Mouse (Mus musculus): Measurements from ENCODE around the gene Dpf1. TPM values are rescaled to one million over a fixed set of nuclear protein-coding genes. Genes with fewer than 3 reads are reported as not detected.

The Dpf1 gene
- total RNA-seq (2021): 100 to 1,000 TPM; 129 to 138 TPM
- long read RNA-seq, transcript Dpf1-211 (1 exons, 3,181 nt): minor isoform, 5 of 67 reads
- long read RNA-seq, transcript Dpf1-201 (12 exons, 2,309 nt): major isoform, 15 of 67 reads
- long read RNA-seq, transcript Dpf1-202 (12 exons, 1,574 nt): minor isoform, 5 of 67 reads
- long read RNA-seq, partial matches to known transcripts: 9 of 67 reads
- long read RNA-seq, other reads (novel, unspliced or antisense): 29 of 67 reads

DNA sequence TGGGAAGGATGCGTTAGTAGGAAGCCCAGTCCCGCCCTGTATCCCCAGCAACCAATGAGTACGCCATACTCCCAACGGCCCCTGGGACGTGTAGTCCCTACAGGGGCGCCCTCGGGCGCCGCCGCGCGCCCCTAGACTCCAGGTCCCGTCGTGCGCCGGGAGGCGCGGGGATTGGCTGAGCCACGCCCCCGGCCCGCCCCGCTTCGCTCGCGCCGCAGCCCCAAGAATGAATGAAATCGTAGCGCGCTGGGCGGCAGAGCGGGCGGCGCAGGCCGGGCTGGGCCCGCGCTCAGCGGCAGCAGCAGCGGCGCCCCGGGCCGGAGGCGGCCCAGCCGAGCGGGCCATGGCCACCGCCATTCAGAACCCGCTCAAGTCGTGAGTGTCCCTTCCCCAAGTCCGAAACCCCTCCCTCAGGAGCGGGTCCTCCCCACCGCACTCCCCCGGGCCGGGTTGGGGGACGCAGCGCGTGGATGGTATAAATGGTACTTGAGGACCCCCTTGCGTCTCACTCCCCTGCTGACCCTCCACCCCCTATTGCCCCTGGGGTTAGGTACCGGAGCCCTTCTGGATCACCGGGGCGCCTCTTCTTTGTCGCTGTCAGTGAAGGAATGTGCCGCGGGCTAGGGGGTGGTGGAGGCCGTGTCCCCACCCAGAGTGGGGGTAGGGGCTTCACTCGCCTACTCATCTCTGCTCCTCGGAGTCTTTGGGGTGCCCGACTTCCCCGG is at the start of gene Dpf1:
TSS of gene Dpf1 (plus strand) at position 214 of the 725 bp plus-strand sequence.
- DNase-seq (ENCODE audit: low spot score in 2 of 2): peak; percentile 86 to 92

DNA sequence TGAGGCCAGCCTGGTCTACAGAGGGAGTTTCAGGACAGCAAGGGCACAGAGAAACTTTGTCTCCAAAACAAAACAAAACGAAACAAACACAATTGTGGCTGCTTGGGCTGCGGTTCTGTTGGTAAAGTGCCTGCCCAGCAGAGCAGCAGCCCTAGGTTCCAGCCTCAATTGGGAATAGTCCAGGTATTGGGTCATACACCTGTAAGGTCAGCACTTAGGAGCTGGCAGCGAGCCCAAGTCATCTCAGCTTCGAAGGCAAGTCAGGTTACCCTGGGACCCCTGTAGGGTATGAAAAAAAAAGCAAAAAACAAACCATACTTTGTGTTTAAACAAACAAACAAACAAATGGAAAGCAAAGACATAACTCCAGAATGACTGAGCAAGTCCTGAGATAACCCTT is 47.9 kb upstream of the Dpf1 start:
- no peak for DNase-seq (ENCODE audit: low spot score in 2 of 2)

DNA sequence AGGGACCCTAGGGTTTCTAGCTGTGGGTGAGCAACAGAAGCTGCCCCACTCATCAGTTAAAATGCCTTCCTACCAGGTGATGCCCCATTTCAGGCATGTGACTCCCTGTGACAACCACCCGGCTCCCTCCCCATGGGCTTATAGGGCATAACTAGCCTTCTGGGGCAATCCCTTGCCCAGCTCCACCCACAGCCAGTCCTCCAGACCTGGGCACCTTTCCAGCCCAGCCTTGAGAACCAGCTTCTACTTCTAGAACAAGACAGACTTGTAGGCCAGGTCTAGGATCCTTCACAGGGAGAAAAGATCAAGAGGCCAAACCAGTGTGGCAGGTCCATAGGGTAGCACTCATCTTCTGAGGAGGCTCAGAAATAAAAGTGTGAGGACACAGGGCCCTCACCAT is 46.4 kb upstream of the Dpf1 start:
- no peak for DNase-seq (ENCODE audit: low spot score in 2 of 2)

DNA sequence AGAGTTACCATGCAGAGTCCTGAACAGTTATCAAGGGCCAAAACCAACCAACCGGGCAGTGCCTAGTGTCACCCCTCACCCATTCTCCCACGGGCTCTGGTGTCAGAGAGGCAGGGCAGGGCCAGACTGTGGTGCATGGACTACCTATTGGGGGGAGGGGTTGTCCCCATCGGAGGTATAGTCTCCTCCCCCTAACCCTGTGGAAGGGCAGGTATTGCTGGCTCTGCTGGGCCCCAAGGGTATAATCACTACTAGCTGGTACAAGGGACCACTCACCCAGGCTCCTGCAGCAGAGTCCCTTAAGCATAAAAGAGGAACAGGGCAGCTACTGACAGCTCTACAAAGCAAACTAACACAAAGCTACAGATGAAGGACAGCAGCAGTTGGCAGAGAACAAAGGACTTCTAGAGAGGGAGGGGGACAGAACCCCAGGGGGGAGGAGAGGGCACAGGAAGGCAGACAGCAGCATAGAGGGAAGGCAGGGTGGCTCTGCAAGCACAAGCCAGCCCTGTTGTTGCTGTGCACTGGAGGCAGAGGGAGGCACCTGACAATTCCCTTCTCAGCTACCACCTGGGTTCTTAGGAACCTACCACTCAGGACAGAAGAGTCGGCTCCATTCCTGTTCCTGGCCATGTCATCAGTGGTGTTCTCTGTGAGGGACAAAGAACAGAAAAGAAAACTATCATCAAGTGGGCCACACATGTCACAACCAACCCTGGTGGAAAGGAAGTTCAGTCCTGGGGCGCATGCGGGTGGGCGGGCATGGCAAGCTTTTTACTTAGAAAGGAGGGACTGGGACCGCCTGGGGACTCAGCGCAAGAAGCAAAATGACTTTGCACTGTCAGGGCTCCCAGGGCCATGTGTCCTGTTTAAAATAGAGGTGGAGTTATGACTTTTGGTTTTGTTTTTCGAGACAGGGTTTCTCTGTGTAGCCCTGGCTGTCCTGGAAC is 43.7 kb upstream of the Dpf1 start:
- DNase-seq (ENCODE audit: low spot score in 2 of 2): no peak

DNA sequence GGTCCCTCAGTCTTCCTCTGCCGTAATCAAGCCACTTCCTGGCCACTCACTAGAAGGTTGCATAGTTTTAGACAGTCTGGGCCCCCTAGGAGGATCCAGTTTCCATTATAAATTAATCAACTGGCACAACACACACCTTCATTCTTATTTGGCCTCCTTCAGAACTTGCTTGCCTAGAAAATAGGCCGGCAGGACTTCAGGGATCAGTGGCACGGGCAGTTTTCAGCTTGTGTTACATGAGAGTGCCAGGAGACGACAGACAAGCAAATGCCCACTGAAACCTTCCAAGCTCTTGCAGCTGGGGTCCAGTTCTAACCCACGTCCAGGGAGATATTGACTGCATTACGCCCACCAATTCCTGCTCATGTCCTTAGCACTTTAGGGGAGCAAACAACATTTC is 41.6 kb upstream of the Dpf1 start:
- no peak for DNase-seq (ENCODE audit: low spot score in 2 of 2)

DNA sequence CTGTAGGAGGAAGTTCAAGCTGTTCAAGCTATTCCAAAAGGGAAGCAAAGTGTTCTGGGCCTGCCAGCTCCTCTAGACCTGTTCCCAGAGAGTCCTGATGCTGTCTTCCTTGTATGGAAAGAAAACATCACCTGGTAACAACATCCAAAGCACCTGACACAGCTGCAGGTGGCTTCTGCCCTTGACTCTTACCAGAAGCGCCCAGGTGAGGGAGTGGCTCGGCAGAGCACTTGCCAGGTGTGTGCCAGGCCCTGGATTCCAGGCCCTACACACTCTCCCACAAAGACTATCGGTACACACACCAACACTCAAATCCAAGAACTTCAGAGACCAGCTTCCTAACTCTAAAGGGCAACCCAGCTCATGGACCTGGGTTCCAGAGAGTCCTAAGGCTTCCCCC is 39.9 kb upstream of the Dpf1 start:
- DNase-seq (ENCODE audit: low spot score in 2 of 2): no peak

DNA sequence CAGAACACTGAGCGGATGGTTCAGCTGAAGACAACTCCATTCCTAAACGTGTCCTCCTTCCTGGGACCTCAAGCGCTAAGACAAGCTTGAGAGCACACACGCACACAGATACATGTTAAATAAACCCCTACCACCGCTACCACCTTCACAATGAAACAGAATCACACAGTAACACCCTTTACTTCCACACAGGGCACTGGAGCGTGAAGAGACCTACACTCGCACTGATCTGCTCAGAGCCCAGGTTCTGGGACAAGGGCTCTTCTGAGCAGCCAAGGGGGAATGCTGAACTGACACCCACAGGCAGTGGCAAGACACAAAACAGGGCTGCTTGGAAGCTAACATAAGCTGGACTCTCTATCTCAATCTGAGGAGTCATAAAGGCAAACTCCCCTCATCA is 38.1 kb upstream of the Dpf1 start:
- no peak for DNase-seq (ENCODE audit: low spot score in 2 of 2)

DNA sequence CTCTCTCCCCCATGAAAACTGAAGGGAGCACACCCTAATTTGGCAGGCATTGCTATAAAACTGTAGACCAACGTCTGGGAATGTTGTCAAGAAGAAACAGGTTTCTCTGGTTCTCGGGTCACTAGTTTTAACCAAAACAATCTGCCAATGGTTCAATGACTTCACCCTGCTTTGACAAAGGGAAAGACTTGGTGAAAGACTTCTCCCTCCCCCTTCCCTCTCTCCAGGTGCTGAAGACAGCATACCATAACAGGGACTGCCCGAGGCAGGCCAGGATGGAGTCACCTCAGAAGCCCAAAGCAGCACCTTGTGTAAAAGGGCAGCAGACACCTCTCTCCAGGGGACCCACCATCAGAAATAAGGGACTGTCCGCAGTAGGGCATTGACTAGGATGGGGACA is 36.8 kb upstream of the Dpf1 start:
- DNase-seq (ENCODE audit: low spot score in 2 of 2): no peak

DNA sequence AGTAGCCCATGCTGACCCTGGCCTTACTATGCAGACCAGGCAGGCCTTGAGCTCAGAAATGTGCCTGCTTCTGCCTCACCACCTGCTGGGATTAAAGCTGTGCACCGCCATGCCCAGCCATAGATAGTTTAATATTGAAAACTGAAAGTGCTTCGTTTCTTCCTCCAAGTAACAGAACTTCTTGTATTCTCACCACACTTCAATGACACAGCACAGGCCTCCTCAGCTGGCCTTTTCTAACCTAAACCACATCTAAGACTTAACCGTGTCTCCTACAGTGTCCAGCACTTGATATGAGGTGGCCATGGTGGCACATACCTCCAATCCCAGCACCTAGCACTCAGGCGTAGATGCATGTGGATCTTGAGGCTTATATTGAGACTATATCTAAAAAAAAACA is 33.3 kb upstream of the Dpf1 start:
- DNase-seq (ENCODE audit: low spot score in 2 of 2): no peak

DNA sequence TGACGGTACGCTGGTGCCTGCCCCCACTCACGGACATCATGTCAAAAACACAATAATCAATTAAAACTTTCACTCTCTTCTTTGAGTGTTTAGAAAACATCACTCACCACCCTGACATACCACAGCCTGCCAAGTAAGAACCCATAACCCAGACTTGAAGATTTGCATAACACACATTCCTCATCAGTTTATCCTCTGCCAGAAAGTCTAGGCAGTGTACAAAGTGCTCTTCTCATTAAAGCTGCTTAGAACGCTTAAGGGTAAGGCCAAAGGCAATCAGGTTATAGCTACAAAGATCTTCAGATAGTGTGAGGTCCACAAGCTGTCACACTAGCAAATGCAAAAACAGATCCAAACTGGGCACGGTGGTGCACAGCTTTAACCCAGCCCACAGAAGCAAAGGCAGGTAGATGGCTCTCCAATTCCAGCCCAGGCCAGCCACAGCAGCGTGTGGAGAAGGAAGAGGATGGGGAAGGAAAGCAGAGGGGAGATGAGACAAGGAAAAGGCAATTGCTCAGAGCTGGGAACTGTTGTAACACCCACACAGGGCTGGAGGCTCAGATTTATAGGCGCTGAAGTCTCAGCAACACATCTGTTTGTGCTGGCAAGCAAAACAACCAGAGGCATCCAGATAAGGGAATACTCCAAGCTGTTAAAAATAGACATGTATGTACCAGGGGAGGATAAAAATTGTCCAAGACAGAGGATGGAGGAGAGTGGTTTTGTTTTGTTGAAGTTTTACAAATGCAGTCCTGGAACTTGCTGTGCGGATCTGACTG is 31.9 kb upstream of the Dpf1 start:
- no peak for DNase-seq (ENCODE audit: low spot score in 2 of 2)

DNA sequence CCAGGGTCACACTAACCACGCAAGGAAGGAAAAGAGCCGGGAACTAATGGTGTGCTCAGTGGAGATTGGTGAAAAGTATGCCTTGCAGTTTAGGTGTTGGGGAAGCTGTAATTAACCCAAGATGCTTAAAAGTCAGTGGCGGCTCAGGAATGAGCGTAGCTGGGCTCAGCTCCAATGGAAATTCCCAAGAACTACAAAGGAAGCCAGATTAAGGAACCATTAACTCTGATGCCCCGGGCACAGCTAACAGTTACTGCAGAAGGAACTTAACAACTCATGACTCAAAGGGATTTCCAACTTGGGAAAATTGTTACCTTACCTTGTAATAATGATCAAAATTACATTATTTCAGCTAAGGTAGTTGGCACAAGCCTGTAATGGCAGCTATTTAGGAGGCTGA is 27.0 kb upstream of the Dpf1 start:
- DNase-seq (ENCODE audit: low spot score in 2 of 2): no peak

DNA sequence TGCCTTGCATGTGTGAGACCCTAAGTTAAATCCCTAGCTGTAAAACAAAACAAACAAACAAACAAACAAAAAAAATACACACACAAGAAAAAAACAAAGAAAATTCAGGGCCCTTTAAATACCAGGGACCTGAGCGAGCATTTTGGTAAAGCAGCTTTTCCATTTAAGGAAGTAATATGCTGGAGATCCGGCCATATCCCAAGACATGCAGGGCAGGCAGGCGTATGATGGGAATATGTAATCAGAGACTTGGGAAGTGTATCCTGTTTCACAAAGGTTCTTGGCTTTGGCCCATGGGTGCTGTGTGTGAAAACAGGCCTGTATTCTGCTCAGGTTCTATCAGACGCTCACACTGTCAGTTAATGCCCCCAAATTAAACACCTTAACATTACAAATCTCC is 26.2 kb upstream of the Dpf1 start:
- DNase-seq (ENCODE audit: low spot score in 2 of 2): no peak

DNA sequence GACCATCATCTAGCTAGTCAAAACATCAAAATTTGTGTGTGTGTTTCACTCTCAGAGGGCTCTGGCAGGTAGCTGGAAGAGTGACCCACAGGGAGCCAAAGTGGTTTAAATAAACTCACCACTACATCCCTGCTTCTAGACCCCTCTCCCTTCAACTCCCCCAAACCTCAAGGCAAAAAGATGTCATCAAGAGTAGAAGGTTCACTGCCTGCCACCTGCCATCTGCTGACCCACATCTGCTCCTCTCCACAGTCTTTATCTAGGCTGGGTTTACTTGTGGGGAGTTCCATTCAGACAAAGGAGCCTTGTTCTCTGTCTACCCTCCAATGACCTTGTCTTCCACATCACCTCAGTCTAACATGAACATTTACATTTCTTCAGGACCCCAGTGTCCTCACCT is 24.5 kb upstream of the Dpf1 start:
- DNase-seq (ENCODE audit: low spot score in 2 of 2): no peak

DNA sequence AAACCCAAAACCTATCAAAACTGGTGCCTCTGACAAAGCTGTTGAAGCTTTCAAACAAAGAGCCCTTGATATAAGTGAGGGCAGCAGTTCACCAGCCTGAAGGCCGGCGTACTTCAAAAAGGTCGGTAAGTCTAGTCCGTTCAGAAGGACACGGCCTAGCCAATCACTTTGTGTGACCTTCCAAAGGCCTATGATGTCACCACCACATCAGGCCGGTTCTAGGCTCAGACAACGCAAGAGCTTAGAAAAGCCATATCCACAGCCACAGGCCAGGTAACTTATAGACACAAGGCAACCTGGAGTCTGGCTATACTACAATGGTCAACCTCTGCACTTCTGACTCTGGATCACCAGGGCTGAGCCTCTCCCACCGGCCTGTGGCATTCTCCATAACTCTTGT is 23.8 kb upstream of the Dpf1 start:
- DNase-seq (ENCODE audit: low spot score in 2 of 2): no peak

DNA sequence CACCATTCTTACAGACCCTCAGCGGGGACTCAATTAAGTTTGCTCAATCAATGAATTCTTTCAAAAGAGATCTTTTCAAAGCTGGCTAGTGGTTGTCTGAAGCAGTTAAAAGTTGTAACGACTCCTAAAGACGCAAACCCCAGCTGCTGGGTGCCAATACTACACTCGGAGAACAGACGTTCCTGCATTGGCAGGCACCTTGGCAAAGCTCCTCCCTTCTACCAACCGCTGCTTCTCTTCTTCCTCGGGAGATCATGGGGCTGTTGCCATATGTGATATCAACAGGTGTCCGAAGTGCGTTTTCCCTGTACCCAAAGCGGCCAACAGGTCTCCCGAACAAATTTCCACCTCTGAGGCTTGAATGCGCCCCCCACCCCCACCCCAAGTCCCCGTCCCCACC is 22.9 kb upstream of the Dpf1 start:
- no peak for DNase-seq (ENCODE audit: low spot score in 2 of 2)

DNA sequence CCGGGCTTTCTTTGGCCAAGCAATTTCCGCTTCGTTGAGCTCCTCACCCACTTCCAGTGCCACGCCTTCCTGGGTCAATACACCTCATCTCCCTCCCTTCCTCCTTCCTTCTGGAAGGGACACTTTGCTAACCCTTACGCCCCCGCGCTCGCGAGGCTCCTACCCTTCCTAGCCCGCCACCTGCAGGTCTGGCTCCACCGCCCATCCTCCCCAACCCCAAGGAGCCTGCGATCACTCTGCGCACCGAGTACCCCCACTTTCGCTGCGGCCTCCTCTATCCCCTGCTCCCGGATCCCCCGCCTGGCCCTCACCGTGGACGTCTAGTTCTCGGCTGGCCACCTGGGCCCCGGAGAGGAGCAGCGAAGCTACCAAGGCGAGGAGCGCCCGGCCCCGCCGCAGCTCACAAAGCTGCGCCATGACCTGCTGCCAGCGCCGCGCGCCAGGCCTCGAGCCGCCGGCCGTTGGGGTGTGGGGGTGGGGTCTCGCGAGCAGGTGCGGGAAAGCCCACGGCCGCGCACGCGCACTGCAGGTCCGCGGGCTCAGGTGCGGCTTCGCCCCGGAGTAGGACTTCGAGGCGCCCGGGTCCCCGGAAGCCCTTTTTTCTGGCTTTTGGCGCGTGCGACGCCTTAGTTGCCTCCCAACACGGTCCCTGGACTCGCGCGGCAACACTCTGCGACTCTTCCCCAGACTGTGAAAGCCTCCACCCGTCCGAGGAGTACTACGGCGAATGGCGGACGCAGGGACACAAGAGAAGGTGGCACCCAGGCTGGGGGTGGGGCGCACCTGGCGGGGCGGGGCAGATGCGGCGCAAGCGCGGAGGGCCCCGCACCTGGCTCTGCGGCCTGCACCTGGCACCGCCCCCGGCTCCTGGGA is 22.3 kb upstream of the Dpf1 start, which contains the start of gene Spint2:
TSS of gene Spint2 (minus strand) at position 712 of the 873 bp plus-strand sequence.
- DNase-seq (ENCODE audit: low spot score in 2 of 2): peak; percentile 33 to 52

DNA sequence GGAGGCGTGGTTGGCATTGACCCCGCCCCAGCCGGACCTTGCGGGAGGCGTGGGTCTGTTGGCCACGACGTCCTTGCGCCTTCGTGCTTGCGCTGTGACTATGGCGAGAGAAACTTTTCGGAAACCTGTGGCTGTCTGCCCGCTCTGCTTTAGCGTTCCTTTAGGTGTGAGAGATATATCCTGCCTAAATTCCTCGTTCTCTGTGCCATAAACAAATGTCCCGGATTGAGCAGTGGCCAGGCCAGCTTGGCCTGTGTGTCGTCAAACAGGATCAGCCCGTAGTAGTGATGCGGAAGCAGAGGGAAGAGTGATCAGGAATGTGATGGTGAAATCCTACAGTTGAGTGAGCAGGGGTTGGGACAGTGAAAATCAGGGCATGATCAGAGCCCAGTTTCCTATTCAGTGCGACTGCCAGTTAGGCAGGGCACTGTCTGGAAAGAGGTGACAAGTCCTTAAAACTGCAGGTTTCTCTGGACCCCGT is 21.6 kb upstream of the Dpf1 start:
- no peak for DNase-seq (ENCODE audit: low spot score in 2 of 2)

DNA sequence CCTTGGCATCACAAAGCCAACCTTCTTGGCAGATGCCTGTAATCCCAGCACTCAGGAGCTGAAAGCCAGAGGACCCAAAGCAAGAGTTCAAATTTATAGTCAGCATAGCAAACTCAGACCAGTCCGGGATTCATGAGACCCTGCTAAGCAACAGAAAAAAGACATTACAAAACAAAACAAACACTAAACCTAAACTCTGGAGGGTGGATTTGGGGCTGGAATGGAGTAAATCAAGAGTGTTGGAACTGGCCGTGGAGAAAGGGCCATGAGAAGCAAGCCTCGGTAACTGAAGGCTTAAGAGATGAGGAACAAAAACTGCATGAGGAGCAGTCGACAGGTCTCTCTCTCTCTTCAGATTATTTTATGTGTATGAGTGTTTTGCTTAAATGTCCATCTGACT is 19.9 kb upstream of the Dpf1 start:
- no peak for DNase-seq (ENCODE audit: low spot score in 2 of 2)

DNA sequence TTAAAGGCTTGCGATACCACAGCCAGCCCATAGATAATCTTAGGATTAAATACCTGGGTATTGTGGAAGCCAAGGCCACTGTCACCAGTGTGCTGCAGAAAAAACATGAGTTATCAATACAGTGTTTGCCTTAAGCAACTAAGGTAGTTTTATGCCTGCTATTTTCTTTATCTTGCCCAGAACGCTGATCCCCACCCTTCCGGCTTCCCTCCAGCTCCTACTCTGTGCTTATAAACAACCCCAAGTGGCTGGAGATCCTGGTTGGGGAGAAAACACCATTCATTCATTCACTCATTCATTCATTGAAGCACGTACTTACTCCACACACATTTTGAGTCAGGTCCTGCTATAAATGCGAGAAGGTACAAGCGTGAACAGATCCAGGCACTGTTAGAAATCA is 19.2 kb upstream of the Dpf1 start:
- no peak for DNase-seq (ENCODE audit: low spot score in 2 of 2)

DNA sequence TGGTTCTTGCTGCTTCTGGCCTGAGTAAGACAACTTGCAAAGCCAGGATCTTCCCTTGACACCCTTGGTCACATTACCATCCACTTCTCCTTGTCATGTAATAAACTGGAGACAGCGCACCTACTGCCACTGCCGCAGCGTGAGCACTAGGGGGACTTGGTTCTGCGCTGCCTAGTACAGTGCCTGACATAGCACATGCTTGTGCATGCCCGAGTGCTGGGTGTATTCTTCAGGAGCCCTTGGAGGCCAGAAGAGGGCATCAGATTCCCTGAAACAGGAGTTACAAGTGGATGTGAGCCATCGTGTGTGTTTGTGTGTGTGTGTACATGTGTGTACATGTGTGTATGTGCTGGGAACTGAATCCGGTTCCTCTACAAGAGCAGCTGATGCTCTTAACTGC is 16.3 kb upstream of the Dpf1 start:
- DNase-seq (ENCODE audit: low spot score in 2 of 2): no peak

Measured in layer of hippocampus, postnatal 10 days (tissue).